Mouse (Mus musculus): Measurements from ENCODE around the gene Pard3b. TPM values are rescaled to one million over a fixed set of nuclear protein-coding genes. Genes with fewer than 3 reads are reported as not detected.

Gene Pard3b
- total RNA-seq, 2 experiments from 2014 or later, result 0.38 TPM; not detected in 1

GRCm38 (mm10) chr1:62425369-62425768, 786.7 kb downstream of the Pard3b start:
- ATAC-seq (replicated peaks; ENCODE audit: low FRiP score, poor library complexity, severe bottlenecking), result no peak

- no peak for ATAC-seq (replicated peaks; ENCODE audit: low FRiP score, poor library complexity, severe bottlenecking)
Observed at GRCm38 (mm10) chr1:62428736-62429135, 790.1 kb downstream of the Pard3b start.

- no peak for ATAC-seq (replicated peaks; ENCODE audit: low FRiP score, poor library complexity, severe bottlenecking)
Observed at GRCm38 (mm10) chr1:62429333-62430182, 790.9 kb downstream of the Pard3b start.

DNA sequence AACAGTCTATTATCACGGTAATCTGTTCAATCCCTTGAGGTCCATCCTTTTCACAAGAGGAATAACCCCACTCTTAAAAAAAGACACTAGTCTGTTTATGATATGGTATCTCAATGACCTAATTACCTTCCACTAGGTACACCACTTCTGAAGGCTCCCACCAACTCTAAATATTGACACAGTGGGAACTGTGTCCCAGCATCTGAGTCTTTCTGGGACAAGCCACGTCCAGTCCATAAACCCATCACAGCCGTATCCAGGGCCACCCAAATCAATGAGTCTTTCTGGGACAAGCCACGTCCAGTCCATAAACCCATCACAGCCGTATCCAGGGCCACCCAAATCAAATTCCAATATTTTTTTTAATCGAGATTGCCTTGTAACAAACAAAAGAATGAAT, 792.4 kb downstream of the Pard3b start:
- ATAC-seq (replicated peaks; ENCODE audit: low FRiP score, poor library complexity, severe bottlenecking), result no peak

DNA sequence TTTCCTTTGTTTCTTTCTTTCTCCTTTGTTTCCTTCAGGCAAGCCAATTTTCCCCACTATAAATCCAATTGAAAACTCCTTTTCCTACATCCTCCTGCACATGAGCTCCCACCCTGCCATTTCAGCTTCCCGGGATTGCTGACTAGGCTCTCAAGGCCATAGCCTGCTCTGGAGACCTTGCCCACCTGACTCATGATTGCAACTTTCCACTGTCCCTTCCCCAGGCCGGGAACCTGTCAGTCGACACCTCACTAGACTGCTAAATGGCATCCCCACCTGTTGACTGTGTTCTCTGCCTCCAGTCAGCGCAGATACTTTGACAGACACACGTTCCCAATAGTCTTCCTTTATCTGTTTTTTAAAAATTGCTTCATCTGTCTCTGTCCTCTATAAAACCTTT, 795.3 kb downstream of the Pard3b start:
- no peak for ATAC-seq (replicated peaks; ENCODE audit: low FRiP score, poor library complexity, severe bottlenecking)

DNA sequence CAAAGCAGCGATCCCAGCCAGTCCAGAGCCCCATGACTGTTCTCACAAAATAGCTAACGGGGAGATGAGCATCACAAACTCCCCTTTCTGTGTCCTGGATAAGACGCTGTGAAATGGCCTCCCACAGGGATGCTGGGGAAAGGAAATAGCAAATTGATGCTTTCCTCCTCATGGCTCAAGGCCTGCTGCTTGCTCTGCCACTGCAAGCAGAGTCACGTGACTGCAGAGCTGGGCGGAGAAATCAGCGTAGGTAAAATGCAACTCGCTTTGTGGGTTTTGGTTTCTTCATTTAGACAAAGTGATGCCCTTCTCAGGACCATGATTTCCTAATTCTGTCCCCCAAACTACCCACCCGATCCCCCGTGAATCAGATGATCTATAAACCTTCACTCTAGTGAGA, 797.2 kb downstream of the Pard3b start:
- ATAC-seq (replicated peaks; ENCODE audit: low FRiP score, poor library complexity, severe bottlenecking), result no peak

- ATAC-seq (replicated peaks; ENCODE audit: low FRiP score, poor library complexity, severe bottlenecking), result no peak
Observed at GRCm38 (mm10) chr1:62436304-62436703, 797.7 kb downstream of the Pard3b start.

- no peak for ATAC-seq (replicated peaks; ENCODE audit: low FRiP score, poor library complexity, severe bottlenecking)
Observed at GRCm38 (mm10) chr1:62437493-62437892, 798.9 kb downstream of the Pard3b start.

DNA sequence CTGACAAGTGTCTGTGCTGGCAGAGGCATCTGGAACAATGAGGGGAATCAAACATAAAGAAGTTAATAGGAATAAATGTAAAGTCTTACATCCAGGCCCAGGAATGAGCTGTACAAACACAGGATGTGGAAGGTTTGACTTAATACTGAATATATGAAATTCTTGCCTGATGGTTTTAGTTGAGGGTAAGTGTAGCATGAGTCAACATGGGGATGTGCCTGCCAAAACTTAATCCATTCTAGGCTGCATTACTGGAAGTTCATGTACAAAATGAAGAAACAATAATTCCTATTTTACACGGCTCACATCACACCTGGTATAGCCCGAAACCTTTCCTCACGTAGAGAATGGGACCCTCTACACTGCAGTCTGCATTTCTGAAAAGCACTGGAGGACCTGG, 805.8 kb downstream of the Pard3b start:
- ATAC-seq (replicated peaks; ENCODE audit: low FRiP score, poor library complexity, severe bottlenecking), result no peak

GRCm38 (mm10) chr1:62446818-62447217, 808.2 kb downstream of the Pard3b start:
- ATAC-seq (replicated peaks; ENCODE audit: low FRiP score, poor library complexity, severe bottlenecking), result no peak

- no peak for ATAC-seq (replicated peaks; ENCODE audit: low FRiP score, poor library complexity, severe bottlenecking)
Observed at GRCm38 (mm10) chr1:62449193-62449875, 810.7 kb downstream of the Pard3b start.

- ATAC-seq (replicated peaks; ENCODE audit: low FRiP score, poor library complexity, severe bottlenecking), result no peak
Observed at GRCm38 (mm10) chr1:62465536-62465935, 826.9 kb downstream of the Pard3b start.

DNA sequence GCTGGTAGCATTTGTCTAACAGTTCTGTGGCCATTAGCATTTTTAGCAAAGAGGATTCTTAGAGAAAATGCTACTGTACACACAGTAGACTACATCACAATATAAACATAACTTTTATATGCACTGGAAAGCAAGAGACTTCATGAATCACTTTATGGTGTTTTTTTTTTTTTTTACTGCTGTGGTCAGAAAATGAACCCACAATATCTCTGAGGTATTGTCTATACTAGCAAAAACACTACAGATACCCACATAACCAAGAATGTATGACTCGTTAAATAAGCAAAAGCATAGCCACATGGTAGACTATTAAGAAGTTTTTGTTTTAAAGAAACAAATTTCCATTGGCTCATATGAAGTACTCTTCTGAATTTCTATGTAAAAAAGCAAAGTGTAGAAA, 827.9 kb downstream of the Pard3b start:
- ATAC-seq (replicated peaks; ENCODE audit: low FRiP score, poor library complexity, severe bottlenecking), result no peak

DNA sequence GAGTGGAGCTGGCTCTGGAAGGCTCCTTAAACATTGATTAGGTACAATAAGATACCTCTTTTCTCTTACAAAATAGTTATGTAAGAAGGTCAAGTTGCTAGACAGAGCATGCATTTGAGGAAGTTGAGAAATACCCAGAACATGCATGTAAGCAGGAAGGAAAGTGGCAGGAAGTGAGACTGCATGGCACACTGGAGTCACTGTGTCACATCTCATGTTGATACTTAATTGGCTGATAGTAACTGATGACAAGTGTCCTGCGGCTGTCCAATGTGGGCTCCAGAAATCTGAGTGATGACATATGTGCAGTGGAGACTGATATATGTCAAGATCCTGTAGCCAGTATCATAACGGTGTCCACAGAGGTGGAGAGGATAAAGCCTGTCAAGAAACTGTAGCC, 844.4 kb downstream of the Pard3b start:
- no peak for ATAC-seq (replicated peaks; ENCODE audit: low FRiP score, poor library complexity, severe bottlenecking)

GRCm38 (mm10) chr1:62488871-62489270, 850.2 kb downstream of the Pard3b start:
- ATAC-seq (replicated peaks; ENCODE audit: low FRiP score, poor library complexity, severe bottlenecking), result no peak

- no peak for ATAC-seq (replicated peaks; ENCODE audit: low FRiP score, poor library complexity, severe bottlenecking)
Observed at GRCm38 (mm10) chr1:62499146-62499545, 860.5 kb downstream of the Pard3b start.

GRCm38 (mm10) chr1:62510501-62510900, 871.9 kb downstream of the Pard3b start:
- no peak for ATAC-seq (replicated peaks; ENCODE audit: low FRiP score, poor library complexity, severe bottlenecking)

DNA sequence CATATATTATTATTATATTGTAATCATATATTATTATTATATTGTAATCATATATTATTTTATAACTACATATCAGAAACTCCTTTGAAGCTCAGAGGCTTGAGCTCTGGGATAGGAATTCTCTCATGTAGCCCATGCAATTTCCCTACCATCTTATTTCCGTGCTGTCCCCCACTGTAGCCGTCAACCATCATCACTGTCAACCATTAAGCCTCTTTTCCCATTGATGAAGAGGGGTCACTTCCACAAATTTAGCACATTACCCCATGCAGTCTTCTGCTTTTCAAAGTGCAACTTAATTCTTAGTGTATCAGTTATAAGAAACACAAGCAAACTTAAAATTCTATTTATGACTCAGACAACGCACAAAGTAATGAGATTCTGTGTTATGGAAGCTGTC, 873.1 kb downstream of the Pard3b start:
- no peak for ATAC-seq (replicated peaks; ENCODE audit: low FRiP score, poor library complexity, severe bottlenecking)

DNA sequence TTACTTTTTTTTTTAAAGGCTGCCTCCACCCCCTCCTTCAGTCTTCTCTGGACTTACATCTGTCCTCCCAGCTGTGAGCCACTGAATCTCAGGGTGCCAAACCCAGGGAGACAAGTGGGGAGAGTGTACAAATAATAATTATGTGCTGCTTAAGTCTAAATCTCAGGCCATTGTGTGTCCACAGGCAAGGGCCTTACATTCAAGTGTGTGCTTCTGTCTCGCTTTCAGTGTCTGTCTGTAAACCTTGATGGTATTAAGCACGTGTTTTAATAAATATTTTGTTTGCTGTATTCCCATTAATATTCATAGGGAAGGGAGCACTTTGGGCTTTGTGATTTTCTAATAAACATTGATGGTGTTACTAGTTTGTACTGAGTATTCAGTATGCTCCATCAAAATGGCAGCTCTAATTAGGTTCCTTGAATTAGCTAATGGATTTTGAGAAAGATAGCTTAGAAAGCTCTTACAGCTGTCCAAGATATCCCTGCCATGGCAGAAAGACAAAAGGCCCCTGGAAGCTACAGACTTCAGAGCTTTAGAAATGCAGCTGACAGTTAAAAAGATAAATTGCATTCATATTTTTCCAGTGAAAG, 880.1 kb downstream of the Pard3b start:
- no peak for ATAC-seq (replicated peaks; ENCODE audit: low FRiP score, poor library complexity, severe bottlenecking)

GRCm38 (mm10) chr1:62521368-62521767, 882.7 kb downstream of the Pard3b start:
- ATAC-seq (replicated peaks; ENCODE audit: low FRiP score, poor library complexity, severe bottlenecking), result no peak

DNA sequence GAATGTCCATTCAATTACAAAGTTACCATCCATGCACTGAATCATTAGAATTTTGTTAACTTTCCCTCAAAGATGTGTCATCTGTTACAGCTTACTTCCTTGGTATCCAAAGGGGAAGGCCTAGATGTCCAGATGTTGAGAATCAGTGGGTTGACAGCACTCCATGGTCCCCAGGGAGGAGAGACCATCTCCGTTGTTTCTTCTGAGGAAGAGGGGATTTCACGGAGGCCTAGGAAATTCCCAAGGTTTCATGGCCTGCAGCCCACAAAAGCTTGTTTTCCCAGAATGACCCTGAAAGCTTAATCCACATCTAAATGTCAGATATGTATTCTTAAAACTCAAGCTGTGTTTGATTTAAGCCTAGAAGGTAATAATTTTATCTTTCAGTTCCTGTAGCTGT, 884.1 kb downstream of the Pard3b start:
- ATAC-seq (replicated peaks; ENCODE audit: low FRiP score, poor library complexity, severe bottlenecking), result no peak

All from erythroblast, adult 5-6 weeks (primary cell).